Mouse (Mus musculus) lung, postnatal 10 days (tissue): Measurements from ENCODE around the gene Olfr815.
"Not testable (repeated sequence)": the region's sequence is repeated elsewhere in the genome, so short reads cannot be mapped to it uniquely, and the experiment has no call there.

Experiments used
- DNase-seq: peaks from one replicate; pipeline ENCODE4 v3.0.0; 2021

The Olfr815 gene

DNA sequence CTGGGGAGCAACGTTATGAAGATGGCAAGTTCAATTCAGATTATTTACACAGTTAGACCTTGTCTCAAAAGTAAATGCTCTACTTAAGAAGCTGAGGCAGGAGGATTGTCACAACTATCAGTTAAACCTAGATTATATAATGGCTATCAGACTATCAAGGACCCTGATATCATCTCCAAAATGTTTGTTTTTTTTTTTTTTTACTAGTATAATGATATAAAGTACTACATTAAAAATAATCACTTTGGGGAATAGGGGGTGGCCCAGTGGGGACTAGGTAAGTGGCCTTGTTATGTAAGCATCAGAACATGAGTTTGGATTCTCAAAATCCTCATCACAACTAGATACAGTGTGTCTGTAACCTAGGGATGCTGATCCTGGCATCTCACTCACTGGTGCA is at the start of gene Olfr815:
TSS of gene Olfr815 (minus strand) at position 101 of the 400 bp plus-strand sequence.
- not testable (repeated sequence) for DNase-seq

DNA sequence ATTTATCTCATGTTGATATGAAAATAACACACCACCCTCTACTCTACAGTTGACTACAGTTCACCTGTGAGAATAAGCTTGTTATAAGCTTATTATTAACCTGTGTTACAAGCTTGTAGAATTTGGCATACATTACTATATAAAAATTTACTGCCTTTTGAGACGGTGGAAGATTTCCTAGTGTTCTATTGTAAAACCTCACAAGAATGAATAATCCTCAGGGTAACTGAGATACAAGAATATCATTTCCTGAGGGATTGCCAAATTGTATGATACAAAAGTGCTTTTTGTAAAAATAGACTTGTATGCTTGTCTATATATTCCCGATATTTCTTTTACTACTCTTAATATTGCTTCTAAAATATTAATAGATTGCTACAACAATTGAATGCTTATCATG is 43.3 kb upstream of the Olfr815 start, which contains the start of gene Olfr818:
TSS of gene Olfr818 (minus strand) at position 101 of the 400 bp plus-strand sequence.
- DNase-seq: no peak

DNA sequence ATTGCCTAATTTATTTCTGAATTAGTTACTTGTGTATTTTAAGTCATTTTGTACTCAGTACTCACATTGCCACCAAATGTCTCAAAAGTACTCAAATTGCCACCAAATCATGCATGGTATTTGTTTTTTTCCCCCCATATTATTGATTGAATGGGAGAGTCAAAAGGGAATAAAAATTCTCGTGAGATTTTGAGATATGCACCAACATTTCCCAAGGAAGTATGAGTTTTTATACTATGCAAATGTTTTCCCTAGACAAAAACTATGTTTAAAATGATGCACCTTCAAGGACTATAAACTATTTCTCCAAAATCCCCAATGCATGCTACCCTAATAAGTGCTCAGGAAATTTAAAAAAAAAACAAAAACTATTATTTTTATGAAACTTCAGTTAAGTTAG is 9.8 kb upstream of the Olfr815 start, which contains the start of gene Olfr816:
TSS of gene Olfr816 (minus strand) at position 101 of the 400 bp plus-strand sequence.
- no peak for DNase-seq

DNA sequence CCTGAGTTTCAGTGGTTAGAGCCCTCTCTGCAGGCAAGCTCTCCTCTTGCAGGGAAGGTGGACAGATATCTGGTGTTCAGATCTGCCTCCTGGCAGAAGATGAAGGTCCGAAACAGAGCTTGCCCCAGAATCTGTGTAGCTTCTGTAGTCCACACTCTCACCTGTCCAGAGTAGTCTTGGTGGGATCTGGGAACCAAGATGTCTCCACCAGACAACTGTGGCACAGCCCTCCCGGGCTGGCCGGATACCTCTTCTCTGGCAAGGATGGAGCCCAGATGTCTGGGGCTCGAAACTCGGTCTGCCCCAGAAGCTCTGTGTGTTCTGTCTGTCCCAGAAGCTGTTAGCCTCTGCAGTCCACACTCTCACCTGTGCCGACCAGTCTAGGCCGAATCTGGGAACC is 19.7 kb downstream of the Olfr815 start:
- no peak for DNase-seq

DNA sequence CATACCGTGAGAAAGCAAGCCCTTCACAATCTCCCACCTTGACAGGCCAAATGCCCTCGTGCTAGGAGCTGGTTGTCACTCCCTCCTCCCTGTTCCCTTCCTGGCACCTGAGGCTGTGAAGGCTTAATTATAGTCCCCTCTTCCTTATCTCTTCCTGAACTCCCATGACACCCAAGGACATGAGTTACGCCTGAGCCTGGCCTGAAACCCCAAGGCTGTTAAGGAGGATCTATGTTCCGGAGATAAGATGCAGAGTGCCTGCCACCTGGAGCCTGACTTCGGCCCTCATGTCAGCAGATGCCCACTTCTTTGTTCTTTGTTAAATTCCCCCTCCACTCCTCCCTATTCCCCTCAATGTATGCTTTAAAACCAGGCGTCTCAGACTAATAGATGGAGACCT is 20.2 kb downstream of the Olfr815 start:
- not testable (repeated sequence) for DNase-seq

- DNase-seq: not testable (repeated sequence)
These were observed 25.9 kb downstream of the Olfr815 start, which contains the start of gene Olfr814 for GRCm38 (mm10) chr10:129879751-129880150. Gene Olfr814, minus strand, starts transcription at chr10:129879851.

GRCm38 (mm10) chr10:129855067-129855466 is 50.6 kb downstream of the Olfr815 start, which contains the start of gene Olfr813:
Gene Olfr813, plus strand, starts transcription at chr10:129855367.
- no peak for DNase-seq
